Mouse (Mus musculus) embryo, embryonic 10 days (tissue): ENCODE results near the gene Rom1.
"Not testable (repeated sequence)": the region's sequence is repeated elsewhere in the genome, so short reads cannot be mapped to it uniquely, and the experiment has no call there.

Experiments used
- DNase-seq: peaks from one replicate; pipeline ENCODE4 v3.0.0-alpha.2; 2015; ENCODE audit warnings: low spot score

The Rom1 gene

DNA sequence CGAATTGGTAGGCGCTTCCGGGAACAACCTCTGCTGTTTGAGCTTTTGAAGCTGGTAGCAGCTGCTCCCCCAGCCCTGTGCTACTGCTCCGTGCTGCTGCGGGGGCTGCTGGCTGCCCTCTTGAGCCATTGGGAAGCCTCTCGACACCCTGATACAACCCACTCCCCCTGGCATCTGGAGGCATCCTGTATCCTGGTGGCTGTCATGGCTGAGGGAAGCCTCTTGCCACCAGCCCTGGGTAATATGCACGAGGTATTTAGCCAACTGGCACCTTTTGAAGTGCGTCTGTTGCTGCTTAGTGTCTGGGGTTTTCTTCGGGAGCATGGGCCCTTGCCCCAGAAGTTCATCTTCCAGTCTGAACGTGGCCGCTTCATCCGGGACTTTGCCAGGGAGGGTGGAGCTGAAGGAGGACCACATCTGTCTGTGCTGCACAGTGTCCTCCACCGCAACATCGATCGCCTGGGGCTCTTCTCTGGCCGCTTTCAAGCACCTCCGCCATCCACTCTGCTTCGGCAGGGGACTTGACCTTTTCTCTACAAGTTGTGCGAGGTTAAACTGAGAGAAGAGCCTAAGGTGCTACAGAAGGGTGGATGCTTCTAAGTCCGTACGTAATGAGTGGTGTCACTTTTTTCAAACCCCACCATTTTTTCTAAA is 31.8 kb downstream of the Rom1 start:
- peak; percentile 41 for DNase-seq

- not testable (repeated sequence) for DNase-seq
These were observed 32.9 kb downstream of the Rom1 start for GRCm38 (mm10) chr19:8896231-8896630.

DNA sequence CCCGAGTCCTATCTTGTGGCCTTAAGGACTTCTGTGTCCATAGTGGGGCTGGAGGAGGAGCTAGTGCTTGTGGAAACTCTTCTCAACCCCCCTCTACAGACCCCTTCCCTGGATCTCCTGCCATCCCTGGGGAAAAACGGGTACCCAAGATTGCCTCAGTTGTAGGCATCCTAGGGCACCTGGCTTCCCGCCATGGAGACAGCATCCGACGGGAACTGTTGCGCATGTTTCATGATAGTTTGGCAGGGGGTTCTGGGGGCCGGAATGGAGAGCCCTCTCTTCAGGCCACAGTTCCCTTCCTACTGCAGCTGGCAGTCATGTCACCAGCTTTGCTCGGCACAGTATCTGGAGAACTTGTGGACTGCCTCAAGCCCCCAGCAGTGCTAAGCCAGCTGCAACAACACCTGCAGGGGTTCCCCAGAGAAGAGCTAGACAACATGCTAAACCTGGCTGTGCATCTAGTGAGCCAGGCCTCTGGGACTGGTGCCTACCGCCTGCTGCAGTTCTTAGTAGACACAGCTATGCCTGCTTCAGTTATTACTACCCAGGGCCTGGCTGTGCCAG is 33.7 kb downstream of the Rom1 start:
- DNase-seq, result no peak

- DNase-seq, result peak; percentile 94
These were observed 36.1 kb downstream of the Rom1 start, which contains the start of gene Ints5 for GRCm38 (mm10) chr19:8892829-8893766. Gene Ints5 (plus strand): TSS chr19:8893005.

- peak; percentile 98 for DNase-seq
These were observed 40.4 kb downstream of the Rom1 start, which contains the start of the genes 1810009A15Rik and Gm49416 for GRCm38 (mm10) chr19:8888511-8889385. Gene 1810009A15Rik (plus strand): TSS chr19:8888853. Gene Gm49416 (plus strand): TSS chr19:8888926.

- peak; percentile 21 for DNase-seq
These were observed 41.3 kb downstream of the Rom1 start for GRCm38 (mm10) chr19:8887585-8888463.

GRCm38 (mm10) chr19:8886916-8887584 is 42.1 kb downstream of the Rom1 start:
- peak; percentile 14 for DNase-seq

- DNase-seq, result no peak
These were observed 45.5 kb downstream of the Rom1 start, which contains the start of the genes Lbhd1 and Gm49403 for GRCm38 (mm10) chr19:8883616-8884015. Gene Lbhd1 (plus strand): TSS chr19:8883732. Gene Gm49403 (plus strand): TSS chr19:8883930.

DNA sequence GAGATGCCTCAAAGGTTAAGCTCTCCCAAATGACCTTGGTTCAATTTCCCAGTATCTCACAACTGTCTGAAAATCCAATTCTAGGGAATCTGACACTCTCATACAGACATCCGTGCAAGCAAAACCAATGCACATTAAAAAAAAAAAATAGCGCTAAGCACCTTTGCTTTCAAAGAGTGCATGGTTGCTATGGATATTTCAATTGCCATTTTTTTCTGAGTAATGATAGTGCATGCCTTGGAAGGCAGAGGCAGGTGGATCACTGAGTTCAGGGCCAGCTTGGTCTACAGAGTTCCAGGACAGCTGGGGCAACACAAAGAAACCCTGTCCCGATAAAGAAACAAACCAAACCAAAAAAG is 48.1 kb downstream of the Rom1 start:
- no peak for DNase-seq

GRCm38 (mm10) chr19:8880311-8881033 is 48.7 kb downstream of the Rom1 start, which contains the start of gene Uqcc3:
Gene Uqcc3 (minus strand): TSS chr19:8880923.
- DNase-seq, result peak; percentile 91
